Mouse (Mus musculus) inflammation-experienced regulatory T-cells (primary cell): Measurements from ENCODE around the gene Hoxc13. TPM values are rescaled to one million over a fixed set of nuclear protein-coding genes. Genes with fewer than 3 reads are reported as not detected.

Experiments used
- polyA plus RNA-seq, 2 experiments: library from polyadenylated mRNA; unstranded; fragments of 100-300 nt; shearing (Covaris generic); gene quantifications; one replicate each; pipeline ENCODE4 v1.2.1; 2017

Hoxc13 gene
- under 1 TPM; 0.20 to 0.56 TPM for polyA plus RNA-seq

GRCm38 (mm10) chr15:102921053-102922011 lies at the start of gene Hoxc13:
Hoxc13 (plus strand) TSS chr15:102921103.

GRCm38 (mm10) chr15:102936279-102936972 lies 15.5 kb downstream of the Hoxc13 start, which contains the start of gene Hoxc12:
Hoxc12 (plus strand) TSS chr15:102936757.

DNA sequence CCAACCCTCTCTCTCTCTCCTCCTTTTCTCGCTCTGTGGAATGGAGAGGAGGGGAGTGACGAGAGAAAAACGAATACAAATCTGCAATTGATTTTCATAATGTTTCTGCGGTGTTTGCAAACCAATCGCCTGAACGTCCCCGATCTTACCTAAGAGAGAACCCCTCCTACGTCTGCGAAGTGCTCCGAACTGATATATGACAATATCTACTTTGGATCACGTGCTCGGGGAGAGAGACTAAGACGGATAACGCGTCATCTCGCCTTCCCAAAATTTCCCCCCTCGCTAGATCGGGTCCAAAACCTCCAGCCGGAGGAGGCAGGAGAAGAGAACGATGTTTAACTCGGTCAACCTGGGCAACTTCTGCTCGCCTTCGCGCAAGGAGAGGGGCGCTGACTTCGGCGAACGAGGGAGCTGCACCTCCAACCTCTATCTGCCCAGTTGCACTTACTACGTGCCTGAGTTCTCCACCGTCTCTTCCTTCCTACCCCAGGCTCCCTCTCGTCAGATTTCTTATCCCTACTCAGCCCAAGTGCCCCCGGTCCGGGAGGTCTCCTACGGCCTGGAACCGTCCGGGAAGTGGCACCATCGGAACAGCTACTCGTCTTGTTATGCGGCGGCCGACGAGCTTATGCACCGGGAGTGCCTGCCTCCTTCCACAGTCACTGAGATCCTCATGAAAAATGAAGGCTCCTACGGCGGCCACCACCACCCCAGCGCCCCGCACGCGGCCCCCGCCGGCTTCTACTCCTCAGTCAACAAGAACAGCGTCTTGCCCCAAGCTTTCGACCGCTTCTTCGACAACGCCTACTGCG lies 33.5 kb downstream of the Hoxc13 start, which contains the start of gene Hoxc11:
Hoxc11 (plus strand) TSS at position 236 of the 815 bp plus-strand sequence.

GRCm38 (mm10) chr15:102966776-102967311 lies 45.9 kb downstream of the Hoxc13 start, which contains the start of gene Hoxc10:
Hoxc10 (plus strand) TSS chr15:102966796.

GRCm38 (mm10) chr15:102967312-102967510 lies 46.3 kb downstream of the Hoxc13 start, which contains the start of gene Hoxc5:
Hoxc5 (plus strand) TSS chr15:102967443.

DNA sequence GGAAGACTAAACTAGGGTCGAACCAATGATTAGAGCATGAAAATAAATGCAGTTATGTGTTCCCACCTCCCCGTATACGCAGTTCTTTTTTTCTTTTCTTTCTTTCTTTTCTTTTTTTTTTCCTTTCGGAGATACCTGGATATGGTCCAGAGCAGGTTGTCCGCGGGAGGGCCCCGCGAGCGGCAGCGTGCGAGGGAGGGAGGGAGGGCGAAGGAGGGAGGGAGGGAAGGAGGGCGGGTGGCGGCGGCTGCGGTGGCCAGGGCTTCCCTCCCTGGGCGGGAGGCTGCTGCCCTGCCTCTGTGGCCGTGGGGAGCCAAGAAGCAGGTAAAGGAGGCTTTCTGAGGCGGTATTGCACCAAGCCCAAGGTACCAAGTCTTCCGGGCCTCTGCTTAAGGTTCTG lies 55.3 kb downstream of the Hoxc13 start, which contains the start of gene Hoxc9:
Hoxc9 (plus strand) TSS at position 269 of the 400 bp plus-strand sequence.

Other genes starting within 250 kb of the Hoxc13 start
- 10 to 100 TPM; 13.5 to 20.1 TPM for gene Atp5g2, start 248.8 kb upstream of the Hoxc13 start, polyA plus RNA-seq
- gene Calcoco1, start 198.9 kb upstream of the Hoxc13 start, polyA plus RNA-seq = 10 to 100 TPM; 32.4 to 44.9 TPM
- under 1 TPM; 0.73 to 0.76 TPM for gene Hoxc12, start 15.7 kb downstream of the Hoxc13 start, polyA plus RNA-seq
- not detected for gene Hoxc11, start 33.3 kb downstream of the Hoxc13 start, polyA plus RNA-seq
- gene Hoxc10, start 45.7 kb downstream of the Hoxc13 start, polyA plus RNA-seq = under 1 TPM; 0.08 to 0.77 TPM
- gene Hoxc5, start 46.3 kb downstream of the Hoxc13 start, polyA plus RNA-seq = not detected
- gene Hoxc9, start 55.3 kb downstream of the Hoxc13 start, polyA plus RNA-seq = not detected
- 1 to 10 TPM in 1 of 2 experiments, under 1 TPM in 1; 0.17 to 2.6 TPM for gene Hoxc8, start 69.5 kb downstream of the Hoxc13 start, polyA plus RNA-seq
- gene Hoxc6, start 77.2 kb downstream of the Hoxc13 start, polyA plus RNA-seq = not detected
- not detected for gene Hoxc4, start 97.8 kb downstream of the Hoxc13 start, polyA plus RNA-seq
- 10 to 100 TPM in 1 of 2 experiments, 1 to 10 TPM in 1; 8.5 to 10.6 TPM for gene Smug1, start 246.0 kb downstream of the Hoxc13 start, polyA plus RNA-seq